Mouse (Mus musculus) neutrophil, adult 5-6 weeks (primary cell): Measurements from ENCODE around the gene Ltbp1. TPM values are rescaled to one million over a fixed set of nuclear protein-coding genes. Genes with fewer than 3 reads are reported as not detected.

Experiments
- ATAC-seq: fragments of 151-379, 151-347 bp; 2 replicates; pipeline ENCODE4 v1.8.0; 2017; ENCODE audit warnings: mild to moderate bottlenecking, moderate TSS enrichment; ENCODE audit not compliant: insufficient number of reproducible peaks, poor library complexity, low FRiP score, severe bottlenecking; ENCODE audit errors: extremely low read depth
- total RNA-seq: library from RNA; stranded (forward); fragments of 200-1000 nt; gene quantifications from 2 replicates; pipeline ENCODE4 v1.2.3, GENCODE M21; 2017

Ltbp1 gene
- total RNA-seq, 1 experiment from 2014 or later = 3.3 TPM

DNA sequence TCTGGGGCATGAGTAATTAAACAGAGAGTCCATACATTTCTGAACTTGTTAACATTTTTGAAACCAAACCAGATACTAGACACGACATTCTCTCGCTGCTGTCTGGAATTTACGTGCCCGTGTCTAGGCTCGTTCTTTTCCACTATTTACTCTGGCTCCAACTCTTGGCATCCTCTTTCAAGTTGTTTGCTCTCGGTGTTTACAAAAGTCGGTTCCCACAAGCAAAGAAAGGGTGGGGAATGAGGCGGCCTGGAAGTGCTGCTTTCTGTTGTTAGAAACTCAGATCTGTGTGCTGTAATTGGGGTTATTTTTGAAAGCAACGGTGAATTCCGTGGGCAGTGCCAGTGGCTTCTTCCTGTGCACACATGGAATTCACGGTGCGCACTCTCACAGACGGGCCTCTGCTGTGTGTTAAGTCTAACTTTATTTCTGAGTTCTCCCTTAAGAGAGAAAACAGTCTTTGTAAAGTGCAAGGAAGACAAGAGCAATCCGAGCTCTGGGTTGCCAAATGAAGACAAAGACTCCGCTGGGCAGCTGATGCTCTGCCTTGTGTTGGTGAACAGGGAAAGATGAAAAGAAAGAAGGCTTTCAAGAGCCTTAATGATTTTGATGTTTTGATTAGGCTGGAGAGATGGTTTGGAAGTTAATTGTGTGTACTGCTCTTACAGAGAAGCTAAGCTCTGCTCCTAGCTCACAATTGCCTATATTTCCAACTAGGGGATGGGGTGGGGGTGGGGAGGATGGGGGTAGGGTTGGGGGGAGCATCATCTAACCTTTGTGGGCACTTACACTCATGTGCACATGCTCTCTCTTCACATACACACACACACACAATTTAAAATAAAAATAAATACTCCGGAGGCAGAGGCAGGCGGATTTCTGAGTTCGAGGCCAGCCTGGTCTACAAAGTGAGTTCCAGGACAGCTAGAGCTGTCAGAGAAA lies 302.0 kb downstream of the Ltbp1 start:
- ATAC-seq = no peak

DNA sequence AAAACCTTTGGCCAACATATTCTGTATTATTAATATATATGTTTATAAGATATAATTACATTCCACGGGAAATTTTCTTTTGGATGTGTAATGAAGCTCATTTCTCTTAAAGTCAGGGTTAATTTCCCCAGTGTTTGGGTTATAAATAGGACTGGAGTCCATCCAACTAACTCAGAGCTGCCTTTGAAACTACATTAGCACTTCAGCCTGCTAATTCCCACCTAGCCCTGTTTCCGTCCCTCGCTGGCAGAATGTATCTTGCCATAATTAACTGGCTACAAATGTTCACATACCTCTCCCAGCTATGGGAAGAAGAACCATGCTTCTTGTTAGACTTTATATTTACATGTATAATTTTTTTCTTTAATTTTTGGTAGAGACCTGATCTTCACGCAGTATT lies 311.7 kb downstream of the Ltbp1 start:
- no peak for ATAC-seq

DNA sequence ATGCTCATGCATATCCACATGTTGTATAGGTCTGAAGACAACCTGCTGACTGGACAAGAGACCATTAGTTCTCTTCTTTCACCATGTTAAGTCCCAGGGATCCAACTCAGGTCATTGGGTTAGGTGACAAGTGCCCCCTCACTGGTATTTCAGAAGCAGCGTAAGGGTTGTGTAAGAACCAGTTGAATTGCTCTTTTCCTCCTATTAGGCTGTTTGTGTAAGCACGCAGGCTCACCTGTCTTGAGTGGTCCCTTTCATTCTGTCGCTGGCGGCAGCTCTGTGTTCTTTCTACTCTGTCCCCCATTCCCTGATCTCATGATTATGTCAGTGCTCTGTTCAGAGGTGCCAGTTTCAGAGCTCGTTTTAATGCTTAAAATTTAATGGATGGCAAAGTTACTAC lies 317.9 kb downstream of the Ltbp1 start:
- ATAC-seq = no peak

DNA sequence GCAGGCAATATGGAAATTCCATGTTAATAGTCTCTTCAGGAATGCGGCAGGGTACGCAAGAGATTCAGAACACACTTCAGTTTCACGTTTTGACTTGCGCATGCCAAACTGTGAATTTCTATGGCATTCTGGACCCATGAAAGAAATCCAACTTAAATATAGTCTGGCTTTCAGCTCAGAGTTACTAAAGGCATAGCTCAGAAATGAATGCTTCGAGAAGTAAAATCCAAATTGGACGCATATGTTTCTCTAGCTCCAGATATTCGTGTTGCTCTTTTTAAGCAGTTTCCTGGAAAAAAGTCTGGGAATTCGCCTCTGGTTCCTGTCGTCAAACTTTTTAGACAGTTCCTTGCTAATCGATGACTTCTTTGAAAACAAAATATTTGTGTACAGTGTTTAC lies 318.4 kb downstream of the Ltbp1 start:
- ATAC-seq = no peak

DNA sequence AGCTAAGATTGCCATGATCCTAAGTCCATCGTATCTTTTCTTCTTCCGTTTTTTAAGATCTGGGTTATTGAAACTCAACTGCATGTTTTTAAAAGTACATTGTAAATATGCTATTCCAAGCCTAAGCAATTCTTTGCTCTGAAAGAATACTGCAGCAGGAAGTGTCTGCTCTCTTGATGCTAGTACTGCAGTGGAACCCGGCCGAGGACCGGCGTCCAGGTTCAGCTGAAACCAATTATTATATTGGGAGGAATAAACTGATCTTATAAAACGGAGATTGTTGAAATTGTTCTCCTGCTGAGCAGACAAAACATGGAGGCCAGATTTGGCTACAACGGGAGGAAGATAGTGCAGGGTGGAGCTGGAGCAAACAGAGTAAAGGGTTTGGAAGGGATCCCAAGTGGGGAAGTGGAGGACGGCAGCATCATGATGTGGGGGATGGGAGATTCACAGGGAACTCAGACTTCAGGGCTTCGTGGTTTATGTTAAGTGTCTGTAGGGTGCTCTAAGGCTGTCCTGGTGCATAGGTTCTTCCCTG lies 322.8 kb downstream of the Ltbp1 start:
- ATAC-seq = no peak

DNA sequence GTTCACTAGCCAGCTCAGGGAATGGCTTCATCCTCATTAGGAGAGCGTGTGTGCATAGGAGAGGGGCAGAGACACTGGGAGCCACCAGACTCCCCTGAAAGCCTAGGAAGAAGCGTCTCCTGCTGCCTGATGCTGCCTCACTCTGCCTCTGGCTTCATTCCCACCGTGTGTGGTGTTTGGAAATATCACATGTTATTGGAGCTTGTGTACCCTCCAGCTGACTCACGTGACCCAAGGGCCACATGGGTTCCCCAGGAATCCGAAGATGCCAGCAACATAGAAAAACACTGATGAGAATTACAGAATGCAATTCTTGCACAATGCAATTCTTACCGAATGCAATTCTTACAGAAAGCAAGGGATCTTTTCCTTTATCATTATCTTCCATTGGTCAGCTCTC lies 325.0 kb downstream of the Ltbp1 start:
- no peak for ATAC-seq

DNA sequence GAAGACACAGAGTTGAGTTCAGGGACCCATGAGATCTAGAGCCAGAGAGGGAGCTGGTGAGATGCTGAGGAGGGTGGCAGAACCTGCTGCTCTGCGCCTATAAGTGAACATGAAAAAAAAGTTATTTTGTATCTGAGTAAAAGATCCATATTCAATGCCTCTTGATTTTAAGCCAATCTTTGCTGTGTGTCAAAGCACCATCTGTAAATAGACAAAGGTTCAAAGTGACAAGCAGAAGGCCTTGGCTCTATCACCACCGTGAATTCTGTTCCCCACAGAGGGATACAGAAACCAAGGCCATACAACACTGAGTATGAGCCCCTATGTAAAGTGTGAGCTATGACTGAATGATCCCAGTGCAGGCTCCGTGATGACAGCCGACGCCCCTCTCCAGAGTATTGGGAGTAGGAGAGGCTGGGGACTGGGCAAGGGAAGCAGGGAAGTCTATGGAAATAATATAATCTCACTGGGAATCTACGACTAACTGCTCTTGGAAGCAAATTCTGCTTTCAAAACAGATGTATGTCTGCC lies 326.1 kb downstream of the Ltbp1 start:
- no peak for ATAC-seq

DNA sequence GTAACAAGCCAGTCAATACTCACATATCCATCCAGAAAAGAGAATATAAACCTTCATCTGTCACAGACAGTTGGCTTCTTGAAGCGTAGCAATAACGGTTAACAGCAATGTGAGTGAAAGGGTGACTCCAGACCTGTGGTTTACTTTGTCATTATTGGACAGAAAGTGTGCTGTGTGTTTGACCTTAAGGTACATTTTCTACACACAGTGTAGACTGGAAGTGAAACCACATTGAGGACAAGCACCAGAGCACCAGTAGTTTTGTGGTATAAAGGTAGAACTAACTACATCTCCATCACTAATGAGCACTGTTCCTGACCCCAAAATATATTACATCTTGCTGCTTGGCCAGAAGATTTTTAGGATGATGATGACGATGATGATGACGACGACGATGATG lies 326.9 kb downstream of the Ltbp1 start:
- ATAC-seq = no peak

DNA sequence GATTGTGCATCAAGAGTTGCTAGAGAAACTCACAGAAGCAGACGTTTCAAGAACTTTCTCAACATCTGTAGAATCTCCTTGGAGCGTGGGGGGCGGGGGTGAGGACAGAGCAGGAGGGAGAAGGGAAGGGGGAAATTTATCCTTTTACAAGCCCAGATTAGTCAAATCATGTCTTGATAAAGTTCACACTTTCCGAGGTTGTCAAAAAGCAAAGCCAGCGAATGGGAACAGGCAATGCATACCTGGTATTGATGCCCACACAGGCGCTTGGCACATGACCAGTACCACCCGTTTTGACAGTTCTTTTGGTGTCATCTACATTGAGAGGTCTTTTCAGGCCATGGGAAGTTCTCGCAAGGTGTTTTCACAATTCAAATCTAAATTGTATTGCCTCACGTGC lies 327.6 kb downstream of the Ltbp1 start:
- ATAC-seq = no peak

DNA sequence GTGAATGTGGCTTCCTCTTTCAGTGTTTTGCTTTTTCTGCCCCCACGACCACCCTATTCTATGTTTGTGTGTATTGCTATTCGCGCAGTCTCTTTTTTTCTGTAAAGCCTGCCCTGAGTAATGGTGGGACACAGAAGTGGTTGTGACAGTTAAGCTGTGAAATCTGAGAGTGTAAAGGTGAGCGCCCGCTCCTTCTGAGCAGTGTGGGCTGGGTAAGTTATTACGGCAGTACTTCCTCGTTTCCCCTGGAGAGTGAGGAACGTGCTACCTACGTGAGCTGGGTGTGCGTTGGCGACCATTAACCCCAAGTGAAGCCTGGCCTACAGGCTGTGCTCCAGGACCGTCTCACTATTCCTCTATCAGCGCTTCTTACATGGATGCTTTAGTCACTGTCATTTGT lies 328.4 kb downstream of the Ltbp1 start:
- no peak for ATAC-seq

DNA sequence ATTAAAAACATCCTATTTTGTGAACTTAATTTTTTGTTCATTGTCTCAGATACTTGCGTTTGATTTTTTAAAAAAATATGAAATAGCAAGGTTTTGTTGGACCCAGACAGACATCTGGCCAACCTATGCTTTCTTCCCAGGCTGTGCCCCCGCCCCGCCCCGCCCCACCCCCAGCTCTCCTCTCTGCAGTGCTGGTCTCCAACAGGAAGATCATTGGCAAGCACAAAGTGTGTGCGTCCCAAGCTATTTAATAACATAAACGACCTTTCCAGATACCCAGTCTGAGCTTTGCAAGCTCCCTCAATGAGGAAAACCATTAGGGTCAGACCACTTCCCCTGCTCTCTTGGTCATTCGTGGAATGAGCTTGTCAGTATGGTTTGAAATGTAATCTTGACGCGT lies 330.3 kb downstream of the Ltbp1 start:
- ATAC-seq = no peak

DNA sequence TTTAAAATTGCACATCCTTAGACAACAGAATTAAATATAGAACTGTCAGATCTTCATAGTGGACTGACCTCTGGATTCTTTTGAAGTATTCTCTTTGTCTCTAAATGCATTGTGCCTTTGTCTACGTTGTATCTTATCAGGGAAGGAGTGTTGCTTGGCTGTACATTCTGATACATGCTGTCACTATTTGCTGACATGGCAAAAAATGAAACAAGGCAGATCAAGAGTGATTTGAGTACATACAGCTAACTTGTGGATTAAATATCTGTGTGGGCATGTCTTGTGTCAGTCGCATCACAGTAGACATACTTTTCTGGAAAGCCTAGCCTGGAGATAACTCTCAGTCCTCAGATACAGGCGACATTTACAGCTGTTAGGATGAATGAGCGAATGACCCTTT lies 335.9 kb downstream of the Ltbp1 start:
- ATAC-seq = no peak

DNA sequence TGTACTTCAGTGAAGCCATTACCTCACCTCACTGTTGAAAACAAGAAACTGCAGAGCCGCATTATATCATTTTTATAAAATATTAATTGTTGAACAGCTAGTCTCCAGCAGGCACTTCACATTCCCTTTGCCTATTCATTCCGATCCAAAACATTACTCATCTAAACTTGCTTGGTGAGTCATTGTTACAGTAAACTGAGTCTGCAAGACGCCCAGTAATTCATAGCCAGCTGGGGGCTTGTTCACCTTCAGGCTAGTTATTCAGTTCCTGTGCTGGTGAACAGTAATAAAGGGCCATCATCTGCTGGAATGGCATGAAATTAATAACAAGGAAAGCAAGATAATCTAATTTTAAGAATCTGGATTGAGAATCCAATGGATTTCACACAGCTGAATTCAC lies 339.7 kb downstream of the Ltbp1 start:
- ATAC-seq = no peak

DNA sequence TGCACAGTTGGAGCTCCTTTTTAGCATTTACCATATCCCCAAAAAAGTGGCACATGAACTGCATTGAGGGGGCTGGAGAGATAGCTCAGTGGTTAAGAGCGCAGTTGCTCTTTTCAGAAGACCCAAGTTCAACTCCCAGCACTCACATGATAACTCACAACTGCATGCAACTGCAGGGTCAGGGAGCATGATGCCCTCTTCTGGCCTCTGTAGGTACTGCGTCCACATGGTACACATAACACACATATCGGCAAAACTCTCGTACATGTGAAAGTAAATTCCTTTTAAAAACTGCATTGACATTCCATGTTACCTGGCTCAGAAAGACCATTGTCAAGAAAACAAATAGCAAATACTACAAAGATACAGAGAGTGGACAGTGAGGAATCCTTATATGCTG lies 342.0 kb downstream of the Ltbp1 start:
- ATAC-seq = no peak

DNA sequence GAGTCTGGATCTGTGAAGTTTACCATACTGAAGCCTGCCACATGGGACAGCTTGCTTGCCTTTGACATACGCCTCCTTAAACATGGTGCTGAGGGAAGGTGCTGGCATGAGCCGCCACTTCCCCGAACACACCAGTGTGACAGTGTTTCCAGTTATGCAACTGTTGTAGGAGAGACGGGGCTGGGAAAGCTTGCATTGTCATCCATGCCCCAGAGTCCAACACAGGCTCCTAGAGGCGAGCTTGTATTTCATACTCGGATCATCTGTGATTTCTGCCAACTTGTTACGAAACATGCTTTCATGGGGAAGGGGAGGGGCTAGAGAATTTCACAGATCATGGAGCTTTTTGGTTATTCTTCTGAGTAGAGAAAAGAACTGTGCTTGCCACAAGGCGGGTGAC lies 343.7 kb downstream of the Ltbp1 start:
- ATAC-seq = no peak

DNA sequence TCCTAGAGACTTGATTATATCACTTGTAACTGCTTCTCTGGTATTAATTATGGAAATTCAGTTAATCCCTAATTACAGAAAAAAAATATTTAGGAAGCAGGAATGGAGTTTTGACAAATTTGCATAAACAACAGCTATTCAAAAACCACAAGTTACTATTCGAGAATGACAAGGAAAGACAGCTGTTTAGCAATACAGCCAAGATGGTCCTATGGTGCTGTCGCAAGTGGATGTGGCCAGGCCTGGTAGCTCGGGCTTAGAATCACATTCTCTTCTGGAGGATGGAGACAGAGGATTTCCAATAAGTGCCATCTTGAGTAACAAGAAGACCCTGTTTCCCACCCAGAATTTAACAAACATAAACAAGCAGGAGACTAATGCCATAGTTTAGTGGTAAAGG lies 344.2 kb downstream of the Ltbp1 start:
- no peak for ATAC-seq

DNA sequence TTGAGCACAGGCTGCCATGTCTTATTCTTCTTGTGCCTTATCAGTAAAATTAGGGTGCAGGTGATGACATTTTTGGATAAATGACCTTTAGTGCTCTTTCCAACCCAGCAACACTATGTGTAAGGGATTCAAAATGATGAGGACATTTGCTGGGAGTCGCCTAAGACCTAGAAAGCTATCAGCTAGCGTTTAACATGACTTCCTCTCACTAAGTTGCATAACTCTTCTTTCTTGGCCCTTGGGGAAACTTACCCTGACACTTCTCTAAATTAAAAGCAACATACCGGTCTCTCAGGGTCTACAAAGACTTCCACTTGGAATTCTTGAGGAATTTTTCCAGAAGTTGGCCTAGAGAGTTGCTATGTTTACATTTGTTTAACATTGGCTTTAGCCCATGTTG lies 348.0 kb downstream of the Ltbp1 start:
- ATAC-seq = no peak

DNA sequence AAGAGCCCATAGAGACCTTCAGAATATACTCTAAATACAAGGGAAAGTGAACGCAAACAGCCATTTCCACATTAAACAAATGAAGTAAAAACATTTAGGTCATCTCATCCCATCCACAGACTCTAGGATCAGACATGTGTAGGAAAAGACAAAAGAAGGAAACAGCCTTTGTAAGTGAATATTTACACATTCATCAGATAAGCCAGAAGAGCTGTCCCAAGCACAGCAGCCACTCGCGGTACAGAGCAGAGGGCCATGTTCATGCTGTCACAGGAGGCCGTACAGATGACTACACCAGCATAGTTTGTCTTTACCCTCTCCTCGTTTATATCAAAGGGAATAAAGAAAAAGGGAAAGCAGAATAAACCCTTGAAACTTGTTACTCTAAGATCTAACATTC lies 350.1 kb downstream of the Ltbp1 start:
- ATAC-seq = no peak

DNA sequence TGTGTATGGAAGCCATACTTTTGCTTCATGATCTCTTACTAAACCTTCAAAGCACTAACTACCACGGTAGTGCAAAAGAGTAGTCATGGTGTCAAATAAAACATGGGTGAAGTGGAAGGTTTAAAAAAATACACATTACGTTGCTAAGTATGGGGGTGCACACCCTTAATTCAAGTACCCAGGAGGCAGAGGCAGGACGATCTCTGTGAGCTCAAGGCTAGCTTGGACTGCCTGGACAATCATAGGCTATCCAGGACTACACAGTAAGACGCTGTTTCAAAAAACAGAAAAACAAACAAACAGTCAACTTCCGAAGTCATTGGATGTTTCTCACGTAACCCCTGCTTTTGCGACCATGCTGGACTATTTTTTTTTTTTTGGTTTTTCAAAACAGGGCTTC lies 354.7 kb downstream of the Ltbp1 start:
- ATAC-seq = no peak

DNA sequence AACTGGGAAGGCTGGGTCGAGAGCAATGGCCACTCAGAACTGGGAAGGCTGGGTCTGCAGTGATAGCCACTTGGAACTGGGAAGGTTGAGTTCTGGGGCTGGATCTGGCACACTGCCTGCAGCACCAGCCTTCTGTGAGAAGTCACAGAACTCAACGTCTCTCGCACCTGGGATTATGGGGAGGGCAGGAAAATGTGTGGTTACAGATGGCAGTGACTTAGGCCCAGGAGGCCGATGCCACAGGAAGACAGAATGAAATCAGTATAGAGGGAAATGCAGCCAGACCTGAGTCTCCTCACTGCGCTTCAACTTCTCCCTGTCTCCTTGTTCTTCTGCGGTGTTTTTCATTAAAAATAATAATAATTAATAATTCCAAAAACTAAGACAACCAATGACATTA lies 361.0 kb downstream of the Ltbp1 start:
- no peak for ATAC-seq
